Mouse (Mus musculus) heart, embryonic 13.5 days (tissue): ENCODE data around the gene Art2b. TPM values are rescaled to one million over a fixed set of nuclear protein-coding genes. Genes with fewer than 3 reads are reported as not detected.
"Not testable (repeated sequence)": the region's sequence is repeated elsewhere in the genome, so short reads cannot be mapped to it uniquely, and the experiment has no call there.

Experiments
- ATAC-seq: fragments of 200-750 bp; cut with Nextera tagmentation; 2 replicates; pipeline ENCODE4 v1.8.0; 2017; ENCODE audit warnings: moderate TSS enrichment; ENCODE audit not compliant: insufficient number of reproducible peaks, low FRiP score, low TSS enrichment; ENCODE audit errors: extremely low read depth
- H3K27ac ChIP-seq: fragments of 300-500 bp; sonication (generic); replicated peaks from 2 replicates; pipeline ENCODE4 v1.5.1; 2015; ENCODE audit warnings: moderate library complexity, mild to moderate bottlenecking, inconsistent platforms
- H3K27me3 ChIP-seq: fragments of 300-500 bp; sonication (generic); replicated peaks from 2 replicates; pipeline ENCODE4 v1.6.1; 2015; ENCODE audit warnings: mild to moderate bottlenecking, inconsistent platforms
- H3K36me3 ChIP-seq: fragments of 300-500 bp; sonication (generic); 2 replicates; pipeline ENCODE4 v1.6.1; 2015; ENCODE audit warnings: mild to moderate bottlenecking, inconsistent platforms
- H3K4me1 ChIP-seq: fragments of 300-500 bp; sonication (generic); 2 replicates; pipeline ENCODE4 v1.6.1; 2015; ENCODE audit warnings: inconsistent platforms
- H3K4me2 ChIP-seq: fragments of 300-500 bp; sonication (generic); 2 replicates; pipeline ENCODE4 v1.6.1; 2015; ENCODE audit warnings: inconsistent platforms, mild to moderate bottlenecking, moderate library complexity
- H3K4me3 ChIP-seq: fragments of 300-500 bp; sonication (generic); 2 replicates; pipeline ENCODE4 v1.5.1; 2015; ENCODE audit warnings: moderate library complexity, mild to moderate bottlenecking, inconsistent platforms
- H3K9ac ChIP-seq: fragments of 300-500 bp; sonication (generic); 2 replicates; pipeline ENCODE4 v1.6.1; 2015; ENCODE audit warnings: inconsistent platforms, mild to moderate bottlenecking, moderate library complexity
- H3K9me3 ChIP-seq: fragments of 300-500 bp; sonication (generic); 2 replicates; pipeline ENCODE4 v1.6.1; 2016; ENCODE audit warnings: inconsistent platforms
- WGBS: fragments of 180-500 bp; shearing (Covaris S2); methylation state at CpG from one replicate; pipeline ENCODE4 v1.1.7; 2015; ENCODE audit warnings: mixed read lengths; 5-methylcytosine and 5-hydroxymethylcytosine counted together
- polyA plus RNA-seq: library from polyadenylated mRNA; unstranded; fragments of >200 nt; fragmentation: Nextera tagmentation; extraction: Ambion mirVana; gene quantifications from 2 replicates; pipeline ENCODE4 v1.2.1, GENCODE M21; 2015

Art2b gene
- not detected in 2 replicates for polyA plus RNA-seq

DNA sequence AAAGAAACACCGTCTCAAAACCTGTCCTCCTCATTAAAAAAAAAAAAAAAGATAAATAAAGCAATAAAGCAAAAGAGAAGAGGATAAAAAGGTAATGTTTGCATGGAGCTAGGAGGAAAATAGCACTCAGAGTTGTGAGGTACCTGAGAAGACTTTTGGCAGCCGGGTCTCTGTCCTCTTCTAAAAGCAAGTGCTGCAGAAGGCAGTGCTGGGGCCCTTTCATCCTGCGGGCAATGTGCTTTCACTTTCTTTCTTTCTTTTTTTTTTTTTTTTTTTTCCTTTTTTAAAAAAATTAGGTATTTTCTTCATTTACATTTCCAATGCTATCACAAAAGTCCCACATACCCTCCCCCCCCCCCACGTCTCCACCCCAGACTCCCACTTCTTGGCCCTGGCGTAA, at the start of gene Art2b:
Gene Art2b (minus strand): TSS at position 193 of the 400 bp plus-strand sequence.
- Histone ChIP-seq H3K36me3 (no peaks in the 10 kb centered on the region), H3K27me3 (no peaks in the 10 kb centered on the region), H3K4me2 (no peak within 1 kb of the TSS), H3K9ac (no peak within 1 kb of the TSS), H3K4me3 (no peak within 1 kb of the TSS), H3K4me1 (no peaks in the 10 kb centered on the region), H3K9me3 (no peaks in the 10 kb centered on the region), H3K27ac (no peak within 1 kb of the TSS)
- 80% methylated on average over 5 of the region's 5 CpGs for WGBS
- no peak for ATAC-seq

DNA sequence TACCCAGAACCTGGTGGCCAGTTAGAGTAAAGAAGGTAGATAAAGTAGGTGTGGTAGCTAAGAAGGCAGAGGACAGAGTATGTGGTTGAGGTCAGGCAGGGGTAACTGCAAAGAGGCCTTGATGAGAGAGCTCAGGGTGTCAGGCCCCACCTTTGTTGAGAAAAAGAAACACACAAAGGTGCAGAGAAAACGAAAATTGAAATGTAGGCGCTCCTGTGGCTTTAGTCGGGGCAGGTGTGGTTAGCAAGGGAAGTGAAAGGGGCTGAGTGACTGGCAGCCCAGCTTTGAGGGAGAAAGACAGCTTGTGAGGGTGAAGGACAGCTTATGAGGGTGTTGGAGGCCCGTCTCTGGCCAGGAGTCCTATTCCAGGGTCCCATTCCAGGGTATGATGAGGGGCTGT, 49.1 kb upstream of the Art2b start:
- Histone ChIP-seq H3K4me3 (no peak overlapping the region), H3K4me2 (no peak overlapping the region), H3K9ac (no peak overlapping the region), H3K27me3 (0 out of 2 replicates have a peak, but pooled peaks cover 3% of the 10 kb centered on the region), H3K27ac (no peak overlapping the region), H3K9me3 (no peaks in the 10 kb centered on the region; the same call in 1 of the 2 replicates), H3K4me1 (no peaks in the 10 kb centered on the region), H3K36me3 (no peaks in the 10 kb centered on the region)
- no peak for ATAC-seq
- 74% methylated on average over 4 of the region's 4 CpGs for WGBS

DNA sequence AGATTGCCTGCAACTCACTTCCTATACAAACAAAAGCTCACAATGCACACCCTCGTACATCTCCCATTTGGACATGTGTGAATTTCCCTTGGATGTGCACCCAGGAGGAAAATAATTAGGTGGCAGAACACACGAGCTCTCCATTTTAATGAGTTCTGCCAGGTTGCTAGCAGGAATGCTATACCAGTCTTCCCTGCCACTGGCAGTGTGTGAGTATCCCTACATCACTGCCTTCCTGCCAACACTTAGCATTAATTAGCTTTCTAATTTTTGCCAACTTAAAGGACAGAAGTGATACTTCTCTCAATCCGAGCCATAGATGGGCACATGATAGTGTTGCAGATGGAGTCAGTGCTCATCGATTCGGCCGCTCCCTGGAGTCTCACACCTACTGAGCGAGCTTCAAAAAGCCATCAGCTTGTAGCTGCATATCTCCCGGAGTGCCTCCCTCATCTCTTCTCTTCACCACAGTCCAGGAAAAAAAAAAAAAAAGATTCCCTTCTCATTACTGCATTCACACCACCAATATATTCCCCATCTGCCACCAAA, 48.3 kb upstream of the Art2b start:
- H3K27me3 ChIP-seq = no peaks in the 10 kb centered on the region
- no peak for ATAC-seq
- H3K4me1 ChIP-seq = no peaks in the 10 kb centered on the region
- H3K9me3 ChIP-seq = no peaks in the 10 kb centered on the region; the same call in 1 of the 2 replicates
- no peaks in the 10 kb centered on the region for H3K36me3 ChIP-seq
- H3K9ac ChIP-seq = no peak overlapping the region
- H3K4me3 ChIP-seq = no peak overlapping the region
- WGBS = 65% methylated on average over 8 of the region's 8 CpGs
- no peak overlapping the region for H3K4me2 ChIP-seq
- H3K27ac ChIP-seq = no peak overlapping the region

DNA sequence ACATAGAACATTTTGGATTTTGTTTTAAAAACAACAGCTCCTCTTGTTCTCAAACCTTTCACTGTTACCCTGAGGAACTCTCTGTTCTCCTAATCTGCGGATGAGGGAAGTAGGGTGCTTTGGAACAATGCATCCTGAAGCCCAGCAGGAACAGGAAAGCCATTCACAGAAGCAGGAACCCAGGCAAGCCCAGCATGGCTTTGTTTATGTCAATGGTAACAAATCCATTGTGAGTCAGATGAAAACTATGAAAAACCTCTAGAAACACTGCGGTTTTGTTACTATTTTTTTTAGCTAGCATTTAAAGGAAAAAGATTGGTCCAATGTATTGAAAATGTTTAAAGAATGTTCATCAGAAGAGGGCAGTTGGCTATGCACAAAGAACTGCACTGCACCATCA, 43.1 kb upstream of the Art2b start:
- WGBS = 46% methylated on average over 2 of the region's 2 CpGs
- H3K4me3 ChIP-seq = no peak overlapping the region
- no peak for ATAC-seq
- H3K27ac ChIP-seq = no peak overlapping the region
- no peaks in the 10 kb centered on the region for H3K27me3 ChIP-seq
- no peaks in the 10 kb centered on the region for H3K4me1 ChIP-seq
- no peak overlapping the region for H3K9ac ChIP-seq
- no peak overlapping the region for H3K4me2 ChIP-seq
- no peaks in the 10 kb centered on the region; the same call in 1 of the 2 replicates for H3K9me3 ChIP-seq
- no peaks in the 10 kb centered on the region for H3K36me3 ChIP-seq

DNA sequence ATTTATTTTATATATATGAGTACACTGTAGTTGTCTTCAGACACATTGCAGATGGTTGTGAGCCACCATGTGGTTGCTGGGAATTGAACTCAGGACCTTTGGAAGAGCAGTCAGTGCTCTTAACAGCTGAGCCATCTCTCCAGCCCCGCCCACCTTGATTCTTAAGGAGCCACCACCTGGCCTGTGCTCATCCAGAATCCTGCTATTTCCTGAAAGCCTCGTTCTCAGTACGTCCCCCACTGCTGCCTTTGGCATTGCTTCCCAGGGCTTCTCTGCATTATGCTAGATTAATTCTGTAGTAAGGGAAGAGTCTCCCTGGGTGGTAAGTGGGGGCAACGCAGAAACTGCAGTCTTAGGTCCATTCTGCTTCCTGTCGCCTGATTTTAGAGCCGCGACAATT, 41.8 kb upstream of the Art2b start:
- ATAC-seq, H3K4me2 ChIP-seq, H3K4me3 ChIP-seq, H3K9ac ChIP-seq, H3K27ac ChIP-seq, H3K9me3 ChIP-seq, H3K36me3 ChIP-seq, H3K4me1 ChIP-seq, H3K27me3 ChIP-seq: not testable (repeated sequence)
- 65% methylated on average over 7 of the region's 7 CpGs for WGBS

DNA sequence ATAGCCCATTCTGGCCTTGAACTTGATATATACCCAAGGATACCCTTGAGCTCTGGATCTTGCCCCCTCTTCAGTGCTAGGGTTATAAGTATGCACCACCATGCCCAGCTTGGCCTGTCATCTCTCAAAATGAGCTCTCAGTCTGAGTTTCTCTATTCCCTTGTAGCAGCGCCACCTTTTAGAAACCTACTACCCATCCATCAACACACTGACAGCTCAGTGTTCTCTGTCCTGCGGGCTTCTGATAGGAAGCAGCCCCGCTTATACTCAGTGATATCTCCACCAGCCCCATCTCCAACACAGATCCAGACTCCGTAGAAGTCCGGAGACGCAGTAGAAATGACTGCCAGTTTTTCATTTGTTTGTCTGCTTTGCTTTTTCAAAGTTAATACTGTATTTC, 38.9 kb upstream of the Art2b start:
- no peaks in the 10 kb centered on the region for H3K27me3 ChIP-seq
- ATAC-seq = no peak
- WGBS = 44% methylated on average over 6 of the region's 6 CpGs
- no peak overlapping the region for H3K27ac ChIP-seq
- no peak overlapping the region for H3K4me2 ChIP-seq
- H3K9ac ChIP-seq = no peak overlapping the region
- H3K4me1 ChIP-seq = peaks cover 5% of the 10 kb centered on the region
- no peaks in the 10 kb centered on the region for H3K9me3 ChIP-seq
- H3K36me3 ChIP-seq = no peaks in the 10 kb centered on the region
- no peak overlapping the region for H3K4me3 ChIP-seq

DNA sequence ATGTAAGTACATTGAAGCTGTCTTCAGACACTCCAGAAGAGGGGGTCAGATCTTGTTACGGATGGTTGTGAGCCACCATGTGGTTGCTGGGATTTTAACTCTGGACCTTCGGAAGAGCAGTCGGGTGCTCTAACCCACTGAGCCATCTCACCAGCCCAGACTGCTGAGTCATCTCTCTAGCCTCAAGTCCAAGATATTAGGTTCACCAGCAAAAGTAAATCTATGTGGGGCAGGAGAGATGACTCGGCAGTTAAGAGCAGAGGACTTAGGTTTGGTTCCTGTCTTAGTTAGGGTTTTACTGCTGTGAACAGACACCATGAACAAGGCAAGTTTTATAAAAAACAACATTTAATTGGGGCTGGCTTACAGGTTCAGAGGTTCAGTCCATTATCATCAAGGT, 36.5 kb upstream of the Art2b start:
- ATAC-seq, H3K27me3 ChIP-seq, H3K9ac ChIP-seq, H3K36me3 ChIP-seq, H3K4me2 ChIP-seq, H3K9me3 ChIP-seq, H3K4me3 ChIP-seq, H3K27ac ChIP-seq: not testable (repeated sequence)
- H3K4me1 ChIP-seq = peaks cover 17% of the 10 kb centered on the region
- 76% methylated on average over 4 of the region's 4 CpGs for WGBS

DNA sequence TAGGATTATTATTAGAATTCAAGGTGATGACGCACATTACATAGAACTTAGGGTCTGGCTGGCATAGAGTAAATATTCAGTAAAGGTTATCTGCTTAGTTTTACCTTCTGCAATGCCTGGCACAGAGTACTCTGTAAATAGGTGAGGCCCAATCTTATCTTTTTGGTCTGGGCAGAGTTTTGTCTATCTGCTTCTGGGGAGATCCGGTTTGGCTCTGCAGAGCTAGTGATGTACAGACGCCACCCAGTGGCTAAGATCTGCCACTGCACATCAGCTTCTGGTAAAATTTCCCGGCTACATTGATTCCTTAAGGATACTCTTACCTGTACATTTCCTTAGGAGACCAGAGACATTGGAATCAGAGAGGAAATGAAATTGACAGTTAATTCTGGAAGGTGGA, 35.0 kb upstream of the Art2b start:
- no peak overlapping the region for H3K9ac ChIP-seq
- no peak overlapping the region for H3K4me3 ChIP-seq
- no peak for ATAC-seq
- no peaks in the 10 kb centered on the region for H3K9me3 ChIP-seq
- 27% methylated on average over 4 of the region's 4 CpGs for WGBS
- H3K36me3 ChIP-seq = no peaks in the 10 kb centered on the region
- no peak overlapping the region for H3K27ac ChIP-seq
- no peaks in the 10 kb centered on the region for H3K27me3 ChIP-seq
- peaks cover 23% of the 10 kb centered on the region for H3K4me1 ChIP-seq
- H3K4me2 ChIP-seq = no peak overlapping the region

DNA sequence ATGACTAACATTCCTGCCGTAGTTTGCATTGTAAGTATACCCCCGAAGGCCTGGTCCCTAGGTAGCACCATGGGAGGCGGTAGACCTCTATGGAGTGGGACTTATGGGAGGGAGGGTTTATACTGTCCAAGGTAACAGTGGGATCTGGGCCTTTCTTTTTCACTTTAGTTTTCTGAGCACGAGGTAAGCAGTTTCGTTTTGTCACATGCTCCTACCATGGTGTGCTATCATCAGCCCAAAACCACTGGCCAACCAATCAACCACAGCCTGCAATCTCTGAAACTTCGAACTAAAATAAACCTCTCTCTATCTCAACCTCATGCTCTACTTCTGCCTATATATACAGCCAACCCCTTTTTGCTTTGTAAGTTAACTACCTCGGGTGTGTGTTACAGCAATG, 32.9 kb upstream of the Art2b start:
- no peaks in the 10 kb centered on the region for H3K9me3 ChIP-seq
- no peak overlapping the region for H3K4me3 ChIP-seq
- H3K9ac ChIP-seq = no peak overlapping the region
- H3K36me3 ChIP-seq = no peaks in the 10 kb centered on the region
- H3K27ac ChIP-seq = 0 out of 2 replicates have a peak overlapping the region, but pooled peaks have one; percentile 28
- H3K4me1 ChIP-seq = peaks cover 23% of the 10 kb centered on the region
- no peak for ATAC-seq
- no peaks in the 10 kb centered on the region for H3K27me3 ChIP-seq
- WGBS = 74% methylated on average over 7 of the region's 7 CpGs
- no peak overlapping the region for H3K4me2 ChIP-seq

DNA sequence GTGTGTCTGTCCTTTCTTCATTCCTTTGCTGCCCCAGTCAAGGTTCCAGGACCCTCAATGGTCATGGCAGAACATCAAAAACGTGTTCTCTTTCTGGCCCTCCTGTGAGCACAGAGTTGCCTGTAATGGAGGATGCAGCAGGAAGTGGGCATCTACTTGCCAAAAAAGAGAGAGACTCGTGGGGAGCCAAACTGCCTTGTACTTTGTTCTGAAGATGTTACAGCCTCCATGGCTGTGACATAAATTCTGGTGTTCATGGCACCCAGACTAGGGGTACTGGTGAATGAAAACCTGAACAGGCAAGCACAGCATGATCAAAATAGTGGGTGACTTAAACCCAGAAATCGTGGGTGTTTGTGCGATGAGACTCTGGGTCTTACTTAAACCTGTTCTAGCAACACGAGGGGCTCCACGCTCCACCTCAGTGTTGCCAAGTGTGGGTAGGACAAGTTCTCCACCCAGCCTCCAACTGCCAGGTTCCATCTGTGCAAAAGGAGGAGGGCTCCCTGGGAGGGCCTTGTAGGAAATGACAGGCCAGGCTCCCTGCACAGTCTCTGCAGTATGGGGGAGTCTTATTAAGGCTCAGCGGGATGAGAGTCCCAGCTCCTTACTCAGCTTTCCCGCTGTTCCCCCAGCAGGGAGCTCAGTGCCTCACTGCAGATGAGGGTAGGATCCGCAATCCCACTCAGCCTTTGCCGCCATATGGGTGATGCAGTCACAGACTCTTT, 32.2 kb upstream of the Art2b start:
- H3K9ac ChIP-seq = no peak overlapping the region
- no peaks in the 10 kb centered on the region for H3K27me3 ChIP-seq
- no peak overlapping the region for H3K4me2 ChIP-seq
- H3K9me3 ChIP-seq = no peaks in the 10 kb centered on the region
- H3K36me3 ChIP-seq = no peaks in the 10 kb centered on the region
- H3K27ac ChIP-seq = no peak overlapping the region
- H3K4me3 ChIP-seq = no peak overlapping the region
- H3K4me1 ChIP-seq = peaks cover 23% of the 10 kb centered on the region
- WGBS = 71% methylated on average over 10 of the region's 10 CpGs
- no peak for ATAC-seq

DNA sequence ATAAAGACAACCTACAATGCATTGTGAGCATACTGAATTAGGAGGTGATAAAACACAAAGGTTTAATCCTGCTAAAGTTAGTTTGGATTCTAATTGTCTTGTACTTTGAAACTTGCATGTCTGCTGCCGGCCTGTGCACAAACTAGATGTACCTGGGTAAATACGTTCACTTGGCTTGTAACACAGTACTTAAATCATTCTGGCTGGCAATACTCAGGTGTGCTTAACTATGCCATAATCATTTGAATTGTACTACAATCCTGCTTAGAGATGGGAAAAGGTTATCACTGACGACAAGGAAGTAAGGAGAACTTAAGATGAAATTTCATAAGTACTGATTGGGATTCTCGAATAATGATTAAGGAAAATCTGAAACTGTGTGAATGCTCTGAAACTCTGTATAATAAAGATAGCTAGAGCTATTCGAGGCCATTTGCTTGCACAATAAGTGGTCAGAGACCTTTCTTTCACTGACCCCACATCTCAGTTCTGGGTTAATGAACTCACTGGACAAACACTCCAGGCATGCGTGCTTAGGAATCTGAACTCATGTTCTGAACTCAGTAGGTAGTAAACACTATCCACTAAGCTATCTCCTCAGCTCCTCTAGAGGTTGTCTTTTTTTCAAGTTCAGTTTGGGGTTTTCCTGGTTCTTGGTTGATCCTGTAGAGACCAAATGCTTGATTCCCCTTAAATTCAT, 30.9 kb upstream of the Art2b start:
- no peak overlapping the region for H3K4me3 ChIP-seq
- H3K9ac ChIP-seq = no peak overlapping the region
- no peak overlapping the region for H3K27ac ChIP-seq
- ATAC-seq = no peak
- no peak overlapping the region for H3K4me2 ChIP-seq
- no peaks in the 10 kb centered on the region for H3K9me3 ChIP-seq
- WGBS = 69% methylated on average over 6 of the region's 6 CpGs
- H3K36me3 ChIP-seq = no peaks in the 10 kb centered on the region
- no peaks in the 10 kb centered on the region for H3K27me3 ChIP-seq
- peaks cover 23% of the 10 kb centered on the region for H3K4me1 ChIP-seq
